Mouse (Mus musculus): ENCODE data around the gene Rps19. TPM values are rescaled to one million over a fixed set of nuclear protein-coding genes. Genes with fewer than 3 reads are reported as not detected.
A peak's percentile ranks its signal among the peaks of the same experiment; 100 is the strongest.

The Rps19 gene
- polyA plus RNA-seq, 1 experiment, result 421 TPM

- H3K27me3 ChIP-seq (ENCODE audit: control insufficient read depth, insufficient read depth, low read length), result no peaks in the 10 kb centered on the region
- H3K4me3 ChIP-seq (ENCODE audit: low read depth, low read length), result peak overlapping the region; percentile 82
- H3K36me3 ChIP-seq (ENCODE audit: control insufficient read depth, insufficient read depth, low read length), result peaks cover 8% of the 10 kb centered on the region
- peaks cover 6% of the 10 kb centered on the region for H3K4me1 ChIP-seq (ENCODE audit: control insufficient read depth, insufficient read depth, insufficient read length, low read length)
- 2% methylated on average over 10 of the region's 10 CpGs for WGBS
- TF ChIP-seq CTCF (IDR thresholded peaks at IDR 0.05; ENCODE audit: extremely low read depth, insufficient read length, insufficient replicate concordance, low read depth, low read length) (no peak), POLR2A (IDR thresholded peaks at IDR 0.05; ENCODE audit: low read depth, low read length) (no peak)
- peak overlapping the region; percentile 60 for H3K27ac ChIP-seq (ENCODE audit: insufficient read depth, low read depth, low read length)
These were observed 19.3 kb downstream of the Rps19 start for GRCm38 (mm10) chr7:24903444-24903825.

- Histone ChIP-seq H3K4me3 (ENCODE audit: low read depth, low read length) (peak overlapping the region; percentile 82), H3K36me3 (ENCODE audit: control insufficient read depth, insufficient read depth, low read length) (peaks cover 15% of the 10 kb centered on the region), H3K27ac (ENCODE audit: insufficient read depth, low read depth, low read length) (peak overlapping the region; percentile 60), H3K27me3 (ENCODE audit: control insufficient read depth, insufficient read depth, low read length) (no peaks in the 10 kb centered on the region), H3K4me1 (ENCODE audit: control insufficient read depth, insufficient read depth, insufficient read length, low read length) (peaks cover 6% of the 10 kb centered on the region)
- TF ChIP-seq CTCF (IDR thresholded peaks at IDR 0.05; ENCODE audit: extremely low read depth, insufficient read length, insufficient replicate concordance, low read depth, low read length), result peak; percentile 5; the same call in 1 of the 2 replicates
- peak; percentile 65 for TF ChIP-seq POLR2A (IDR thresholded peaks at IDR 0.05; ENCODE audit: low read depth, low read length)
- 0% methylated on average over 30 of the region's 30 CpGs for WGBS
These were observed 19.9 kb downstream of the Rps19 start for GRCm38 (mm10) chr7:24904070-24904483.

GRCm38 (mm10) chr7:24904936-24905335, 20.8 kb downstream of the Rps19 start:
- peaks cover 21% of the 10 kb centered on the region for H3K36me3 ChIP-seq (ENCODE audit: control insufficient read depth, insufficient read depth, low read length)
- peak; percentile 75; the same call in 1 of the 2 replicates for TF ChIP-seq CTCF (IDR thresholded peaks at IDR 0.05; ENCODE audit: extremely low read depth, insufficient read length, insufficient replicate concordance, low read depth, low read length)
- no peak for TF ChIP-seq POLR2A (IDR thresholded peaks at IDR 0.05; ENCODE audit: low read depth, low read length)
- peak overlapping the region; percentile 50 for H3K27ac ChIP-seq (ENCODE audit: insufficient read depth, low read depth, low read length)
- WGBS, result 13% methylated on average over 3 of the region's 3 CpGs
- peaks cover 6% of the 10 kb centered on the region for H3K4me1 ChIP-seq (ENCODE audit: control insufficient read depth, insufficient read depth, insufficient read length, low read length)
- no peaks in the 10 kb centered on the region for H3K27me3 ChIP-seq (ENCODE audit: control insufficient read depth, insufficient read depth, low read length)
- peak overlapping the region; percentile 28 for H3K4me3 ChIP-seq (ENCODE audit: low read depth, low read length)

- Histone ChIP-seq H3K4me1 (ENCODE audit: control insufficient read depth, insufficient read depth, insufficient read length, low read length) (peaks cover 6% of the 10 kb centered on the region), H3K27me3 (ENCODE audit: control insufficient read depth, insufficient read depth, low read length) (no peaks in the 10 kb centered on the region), H3K27ac (ENCODE audit: insufficient read depth, low read depth, low read length) (peak overlapping the region; percentile 17), H3K4me3 (ENCODE audit: low read depth, low read length) (no peak overlapping the region), H3K36me3 (ENCODE audit: control insufficient read depth, insufficient read depth, low read length) (peaks cover 25% of the 10 kb centered on the region)
- TF ChIP-seq POLR2A (IDR thresholded peaks at IDR 0.05; ENCODE audit: low read depth, low read length) (no peak), CTCF (IDR thresholded peaks at IDR 0.05; ENCODE audit: extremely low read depth, insufficient read length, insufficient replicate concordance, low read depth, low read length) (no peak)
- WGBS, result 29% methylated on average over 6 of the region's 6 CpGs
These were observed 22.4 kb downstream of the Rps19 start for GRCm38 (mm10) chr7:24906551-24906950.

GRCm38 (mm10) chr7:24907211-24907748, 23.1 kb downstream of the Rps19 start:
- TF ChIP-seq POLR2A (IDR thresholded peaks at IDR 0.05; ENCODE audit: low read depth, low read length) (no peak), CTCF (IDR thresholded peaks at IDR 0.05; ENCODE audit: extremely low read depth, insufficient read length, insufficient replicate concordance, low read depth, low read length) (no peak)

GRCm38 (mm10) chr7:24912480-24912879, 28.3 kb downstream of the Rps19 start:
- TF ChIP-seq POLR2A (IDR thresholded peaks at IDR 0.05; ENCODE audit: low read depth, low read length) (no peak), CTCF (IDR thresholded peaks at IDR 0.05; ENCODE audit: extremely low read depth, insufficient read length, insufficient replicate concordance, low read depth, low read length) (no peak)
- Histone ChIP-seq H3K27ac (ENCODE audit: insufficient read depth, low read depth, low read length) (no peak overlapping the region), H3K36me3 (ENCODE audit: control insufficient read depth, insufficient read depth, low read length) (peaks cover 58% of the 10 kb centered on the region), H3K4me3 (ENCODE audit: low read depth, low read length) (no peak overlapping the region), H3K27me3 (ENCODE audit: control insufficient read depth, insufficient read depth, low read length) (no peaks in the 10 kb centered on the region), H3K4me1 (ENCODE audit: control insufficient read depth, insufficient read depth, insufficient read length, low read length) (no peaks in the 10 kb centered on the region)
- 93% methylated on average over 14 of the region's 14 CpGs for WGBS

More at GRCm38 (mm10) chr7:24907211-24907748, 23.1 kb downstream of the Rps19 start:
- Histone ChIP-seq H3K27me3 (ENCODE audit: control insufficient read depth, insufficient read depth, low read length) (no peaks in the 10 kb centered on the region), H3K4me1 (ENCODE audit: control insufficient read depth, insufficient read depth, insufficient read length, low read length) (peaks cover 5% of the 10 kb centered on the region), H3K36me3 (ENCODE audit: control insufficient read depth, insufficient read depth, low read length) (peaks cover 31% of the 10 kb centered on the region), H3K4me3 (ENCODE audit: low read depth, low read length) (peak overlapping the region; percentile 32), H3K27ac (ENCODE audit: insufficient read depth, low read depth, low read length) (peak overlapping the region; percentile 58)
- WGBS, result 33% methylated on average over 13 of the region's 13 CpGs

- TF ChIP-seq POLR2A (IDR thresholded peaks at IDR 0.05; ENCODE audit: low read depth, low read length) (no peak), CTCF (IDR thresholded peaks at IDR 0.05; ENCODE audit: extremely low read depth, insufficient read length, insufficient replicate concordance, low read depth, low read length) (no peak)
- H3K36me3 ChIP-seq (ENCODE audit: control insufficient read depth, insufficient read depth, low read length), result peaks cover 72% of the 10 kb centered on the region
- H3K27ac ChIP-seq (ENCODE audit: insufficient read depth, low read depth, low read length), result no peak overlapping the region
- H3K4me3 ChIP-seq (ENCODE audit: low read depth, low read length), result no peak overlapping the region
- WGBS, result 88% methylated on average over 20 of the region's 20 CpGs
- H3K4me1 ChIP-seq (ENCODE audit: control insufficient read depth, insufficient read depth, insufficient read length, low read length), result no peaks in the 10 kb centered on the region
- no peaks in the 10 kb centered on the region for H3K27me3 ChIP-seq (ENCODE audit: control insufficient read depth, insufficient read depth, low read length)
These were observed 34.7 kb downstream of the Rps19 start for GRCm38 (mm10) chr7:24918763-24919323.
